Mouse (Mus musculus): ENCODE results near the gene Pip5k1a. TPM values are rescaled to one million over a fixed set of nuclear protein-coding genes. Genes with fewer than 3 reads are reported as not detected.
A peak's percentile ranks its signal among the peaks of the same experiment; 100 is the strongest.
"Not testable (repeated sequence)": the region's sequence is repeated elsewhere in the genome, so short reads cannot be mapped to it uniquely, and the experiment has no call there.

Pip5k1a gene
- polyA plus RNA-seq, 2 experiments: 4.7 to 9.4 TPM

DNA sequence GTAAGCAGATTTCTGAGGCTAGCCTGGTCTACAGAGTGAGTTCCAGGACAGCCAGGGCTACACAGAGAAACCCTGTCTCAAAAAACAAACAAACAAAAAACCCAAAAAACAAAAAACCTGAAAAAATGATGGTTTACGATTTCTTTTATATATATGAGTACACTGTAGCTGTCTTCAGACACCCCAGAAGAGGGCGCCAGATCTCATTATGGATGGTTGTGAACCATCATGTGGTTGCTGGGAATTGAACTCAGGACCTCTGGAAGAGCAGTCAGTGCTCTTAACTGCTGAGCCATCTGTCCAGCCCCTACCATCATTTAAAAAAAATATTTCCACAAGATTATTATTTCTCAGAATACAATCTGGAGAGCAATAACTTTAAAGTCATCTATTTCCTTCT lies 25.7 kb upstream of the Pip5k1a start:
- WGBS (ENCODE audit: insufficient replicate concordance): 72% methylated on average over 2 of the region's 2 CpGs
- not testable (repeated sequence) for DNase-seq (ENCODE audit: low read depth in 3 of 3, low spot score in 3 of 3); ATAC-seq (ENCODE audit: insufficient read depth); H3K27ac ChIP-seq; H3K36me3 ChIP-seq (replicated peaks; ENCODE audit: control insufficient read depth, insufficient read depth, low read depth); H3K9ac ChIP-seq (replicated peaks); H3K27me3 ChIP-seq (ENCODE audit: control insufficient read depth, insufficient read depth, low read length); H3K4me2 ChIP-seq (ENCODE audit: low read depth); H3K9me3 ChIP-seq (ENCODE audit: control insufficient read depth, low read length); H3K4me3 ChIP-seq (ENCODE audit: insufficient read depth in 1 of 2, low read depth in 2 of 2, low read length in 2 of 2)
- peaks cover 10 to 18% of the 10 kb centered on the region in 2 experiments for H3K4me1 ChIP-seq (replicated peaks; ENCODE audit: control insufficient read depth in 2 of 2, insufficient read depth in 2 of 2, low read length in 1 of 2)
- peak; percentile 33 for TF ChIP-seq CTCF (IDR thresholded peaks at IDR 0.05; ENCODE audit: low read depth)

DNA sequence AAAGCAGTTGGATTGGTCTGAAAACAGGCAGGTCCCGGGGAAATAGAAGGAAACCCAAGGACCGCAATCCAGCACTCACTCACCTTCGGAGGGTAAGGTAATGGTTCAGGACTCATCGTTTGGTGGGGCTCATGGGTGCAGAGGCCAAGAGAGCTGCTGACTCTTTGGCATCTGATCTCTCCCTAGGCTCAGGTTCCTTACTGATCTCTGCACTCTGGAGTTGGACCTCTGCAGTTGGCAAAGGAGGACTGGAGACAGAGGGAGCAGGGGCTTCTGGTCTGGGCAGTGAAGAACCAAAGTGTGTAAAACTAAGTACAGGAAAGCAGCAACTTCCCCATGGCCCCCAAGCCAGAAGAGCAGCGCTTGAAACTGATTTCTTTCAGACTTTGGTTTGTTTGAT lies 23.4 kb upstream of the Pip5k1a start:
- Histone ChIP-seq H3K9ac (replicated peaks) (no peak overlapping the region), H3K4me1 (replicated peaks; ENCODE audit: control insufficient read depth in 2 of 2, insufficient read depth in 2 of 2, low read length in 1 of 2) (peaks cover 7 to 9% of the 10 kb centered on the region in 2 experiments), H3K4me3 (ENCODE audit: insufficient read depth in 1 of 2, low read depth in 2 of 2, low read length in 2 of 2) (no peak overlapping the region), H3K27me3 (ENCODE audit: control insufficient read depth, insufficient read depth, low read length) (no peaks in the 10 kb centered on the region), H3K36me3 (replicated peaks; ENCODE audit: control insufficient read depth, insufficient read depth, low read depth) (no peaks in the 10 kb centered on the region), H3K4me2 (ENCODE audit: low read depth) (no peak overlapping the region), H3K27ac (no peak overlapping the region), H3K9me3 (ENCODE audit: control insufficient read depth, low read length) (no peaks in the 10 kb centered on the region)
- DNase-seq (ENCODE audit: low read depth in 3 of 3, low spot score in 3 of 3): no peak
- 74% methylated on average over 5 of the region's 5 CpGs for WGBS (ENCODE audit: insufficient replicate concordance)
- ATAC-seq (ENCODE audit: insufficient read depth): no peak
- TF ChIP-seq CTCF (IDR thresholded peaks at IDR 0.05; ENCODE audit: low read depth): no peak
- no peak for TF ChIP-seq EP300 (IDR thresholded peaks at IDR 0.05; ENCODE audit: low read depth)

DNA sequence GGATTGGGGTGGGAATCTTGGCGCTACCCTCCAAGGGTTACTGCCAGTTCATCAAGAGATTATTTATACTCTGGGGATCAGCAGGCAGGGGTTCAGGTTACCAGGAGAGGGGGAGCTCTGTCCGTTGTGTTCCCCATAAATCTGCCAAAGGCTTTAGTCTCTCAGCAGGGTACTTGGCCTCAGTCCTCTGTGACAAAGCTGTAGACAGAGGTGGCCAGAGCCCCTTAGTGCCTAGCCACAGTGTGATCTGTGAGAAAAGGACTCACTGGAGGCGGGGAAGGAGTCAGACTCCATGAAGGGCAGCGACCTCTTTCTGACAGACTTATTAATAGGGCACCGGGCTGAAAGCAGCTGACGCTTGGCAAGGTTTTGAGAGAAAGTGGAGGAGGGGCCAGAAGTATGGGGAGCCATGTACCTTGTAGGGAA lies 22.5 kb upstream of the Pip5k1a start:
- ATAC-seq (ENCODE audit: insufficient read depth): no peak
- WGBS (ENCODE audit: insufficient replicate concordance): 80% methylated on average over 6 of the region's 6 CpGs
- Histone ChIP-seq H3K27me3 (ENCODE audit: control insufficient read depth, insufficient read depth, low read length) (no peaks in the 10 kb centered on the region), H3K4me3 (ENCODE audit: insufficient read depth in 1 of 2, low read depth in 2 of 2, low read length in 2 of 2) (no peak overlapping the region), H3K36me3 (replicated peaks; ENCODE audit: control insufficient read depth, insufficient read depth, low read depth) (no peaks in the 10 kb centered on the region), H3K9me3 (ENCODE audit: control insufficient read depth, low read length) (no peaks in the 10 kb centered on the region), H3K4me1 (replicated peaks; ENCODE audit: control insufficient read depth in 2 of 2, insufficient read depth in 2 of 2, low read length in 1 of 2) (peaks cover 4 to 6% of the 10 kb centered on the region in 2 experiments), H3K27ac (no peak overlapping the region), H3K9ac (replicated peaks) (no peak overlapping the region), H3K4me2 (ENCODE audit: low read depth) (no peak overlapping the region)
- DNase-seq (ENCODE audit: low read depth in 3 of 3, low spot score in 3 of 3): no peak
- TF ChIP-seq EP300 (IDR thresholded peaks at IDR 0.05; ENCODE audit: low read depth): no peak
- TF ChIP-seq CTCF (IDR thresholded peaks at IDR 0.05; ENCODE audit: low read depth): no peak

DNA sequence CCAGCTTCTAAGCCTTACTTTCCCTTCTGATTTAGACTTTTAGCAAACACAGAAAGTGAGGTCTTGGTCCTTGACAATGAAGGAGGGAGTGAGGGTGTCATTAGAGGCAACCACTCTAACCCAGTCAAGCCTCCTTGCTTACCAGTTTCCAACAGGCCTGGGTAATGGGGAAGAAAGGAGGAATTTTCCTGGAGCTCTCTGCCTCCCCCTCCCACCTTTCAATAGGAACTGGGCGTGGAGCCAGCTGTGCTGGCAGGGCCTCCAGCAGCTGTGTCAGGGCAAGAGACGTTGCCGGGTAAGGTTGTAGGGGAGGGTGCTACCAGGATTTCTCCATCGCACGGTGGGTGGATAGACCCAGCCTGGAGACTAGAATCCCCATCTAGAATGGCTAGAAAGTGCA lies 18.2 kb upstream of the Pip5k1a start:
- Histone ChIP-seq H3K27ac (no peak overlapping the region), H3K36me3 (replicated peaks; ENCODE audit: control insufficient read depth, insufficient read depth, low read depth) (peaks cover 10% of the 10 kb centered on the region), H3K27me3 (ENCODE audit: control insufficient read depth, insufficient read depth, low read length) (no peaks in the 10 kb centered on the region), H3K4me2 (ENCODE audit: low read depth) (no peak overlapping the region), H3K9me3 (ENCODE audit: control insufficient read depth, low read length) (no peaks in the 10 kb centered on the region), H3K4me3 (ENCODE audit: insufficient read depth in 1 of 2, low read depth in 2 of 2, low read length in 2 of 2) (no peak overlapping the region), H3K4me1 (replicated peaks; ENCODE audit: control insufficient read depth in 2 of 2, insufficient read depth in 2 of 2, low read length in 1 of 2) (no peaks in the 10 kb centered on the region), H3K9ac (replicated peaks) (no peak overlapping the region)
- DNase-seq (ENCODE audit: low read depth in 3 of 3, low spot score in 3 of 3): no peak
- ATAC-seq (ENCODE audit: insufficient read depth): no peak
- TF ChIP-seq CTCF (IDR thresholded peaks at IDR 0.05; ENCODE audit: low read depth): no peak
- no peak for TF ChIP-seq EP300 (IDR thresholded peaks at IDR 0.05; ENCODE audit: low read depth)
- WGBS (ENCODE audit: insufficient replicate concordance): 48% methylated on average over 5 of the region's 5 CpGs

DNA sequence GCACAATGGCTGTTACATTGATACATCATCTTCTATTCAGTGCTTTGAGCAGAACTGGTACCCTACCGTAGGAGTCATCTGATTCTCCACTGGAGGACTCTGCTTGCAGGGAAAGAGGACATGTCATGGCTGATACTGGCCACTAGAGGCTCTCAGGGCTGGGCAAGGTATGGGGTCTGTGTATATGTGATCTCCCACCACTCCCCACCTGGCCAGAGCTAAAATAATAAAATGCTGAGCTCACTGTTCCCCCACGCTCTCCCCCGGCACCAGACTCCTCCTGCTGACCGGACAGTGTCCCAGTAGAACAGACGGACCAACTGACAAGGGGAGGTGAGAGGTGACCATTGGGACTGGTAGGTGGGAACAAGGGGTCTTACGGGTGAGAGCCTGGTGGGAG lies 17.5 kb upstream of the Pip5k1a start, which contains the start of gene Tmod4:
Gene Tmod4 (plus strand): TSS at position 231 of the 400 bp plus-strand sequence.
- Histone ChIP-seq H3K27ac (no peak within 1 kb of the TSS), H3K4me1 (replicated peaks; ENCODE audit: control insufficient read depth in 2 of 2, insufficient read depth in 2 of 2, low read length in 1 of 2) (no peaks in the 10 kb centered on the region), H3K4me3 (ENCODE audit: insufficient read depth in 1 of 2, low read depth in 2 of 2, low read length in 2 of 2) (no peak within 1 kb of the TSS), H3K36me3 (replicated peaks; ENCODE audit: control insufficient read depth, insufficient read depth, low read depth) (peaks cover 13% of the 10 kb centered on the region), H3K27me3 (ENCODE audit: control insufficient read depth, insufficient read depth, low read length) (no peaks in the 10 kb centered on the region), H3K9me3 (ENCODE audit: control insufficient read depth, low read length) (no peaks in the 10 kb centered on the region), H3K4me2 (ENCODE audit: low read depth) (no peak within 1 kb of the TSS), H3K9ac (replicated peaks) (no peak within 1 kb of the TSS)
- no peak for TF ChIP-seq EP300 (IDR thresholded peaks at IDR 0.05; ENCODE audit: low read depth)
- peak; percentile 66 for TF ChIP-seq CTCF (IDR thresholded peaks at IDR 0.05; ENCODE audit: low read depth)
- ATAC-seq (ENCODE audit: insufficient read depth): no peak
- DNase-seq (ENCODE audit: low read depth in 3 of 3, low spot score in 3 of 3): no peak
- WGBS (ENCODE audit: insufficient replicate concordance): 64% methylated on average over 6 of the region's 6 CpGs

All from liver, embryonic 14.5 days (tissue).